Mouse (Mus musculus) erythroid progenitor cell, adult 5-6 weeks (primary cell): ENCODE results near the gene Zfand3. TPM values are rescaled to one million over a fixed set of nuclear protein-coding genes. Genes with fewer than 3 reads are reported as not detected.

Experiments
- ATAC-seq: replicated peaks from 2 replicates; pipeline ENCODE4 v1.8.0; 2016; ENCODE audit warnings: moderate number of reproducible peaks, mild to moderate bottlenecking, moderate TSS enrichment, inconsistent platforms; ENCODE audit not compliant: poor library complexity, low FRiP score, severe bottlenecking
- total RNA-seq, 2 experiments: library from RNA; stranded (forward) in 1 of 2; stranded (reverse) in 1 of 2; fragments of 150-400 nt in 1 of 2; fragments of 186-747, 209-891 nt in 1 of 2; gene quantifications; 2 replicates each; pipeline versions ENCODE4 v1.2.3 to v1.2.4; 2015 to 2017; ENCODE audit warnings: low replicate concordance in 2 of 2

Gene Zfand3
- total RNA-seq, 2 experiments from 2014 or later, result 10.5 to 10.9 TPM

- no peak for ATAC-seq
These were observed 131.4 kb downstream of the Zfand3 start for GRCm38 (mm10) chr17:30135890-30136289.

- no peak for ATAC-seq
These were observed 132.2 kb downstream of the Zfand3 start for GRCm38 (mm10) chr17:30136684-30137083.

DNA sequence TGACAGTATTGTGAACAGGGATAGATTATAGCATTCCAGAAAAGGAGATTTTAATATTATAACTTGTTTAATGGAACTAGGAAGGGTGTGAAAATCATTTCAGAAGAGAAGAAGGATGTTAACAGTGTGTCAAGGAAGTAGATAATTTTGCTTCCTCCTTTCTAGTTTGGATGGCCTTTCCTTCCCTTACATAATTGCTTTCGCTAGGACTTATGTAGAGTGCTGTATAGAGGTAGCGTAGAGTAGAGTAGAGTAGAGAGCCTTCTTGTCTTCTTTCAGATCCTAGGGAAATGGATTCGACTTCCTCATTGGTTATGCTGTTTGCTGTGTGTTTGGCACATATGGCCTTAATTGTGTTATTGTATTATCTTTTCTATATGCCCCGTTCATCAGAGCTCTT lies 132.6 kb downstream of the Zfand3 start:
- no peak for ATAC-seq

DNA sequence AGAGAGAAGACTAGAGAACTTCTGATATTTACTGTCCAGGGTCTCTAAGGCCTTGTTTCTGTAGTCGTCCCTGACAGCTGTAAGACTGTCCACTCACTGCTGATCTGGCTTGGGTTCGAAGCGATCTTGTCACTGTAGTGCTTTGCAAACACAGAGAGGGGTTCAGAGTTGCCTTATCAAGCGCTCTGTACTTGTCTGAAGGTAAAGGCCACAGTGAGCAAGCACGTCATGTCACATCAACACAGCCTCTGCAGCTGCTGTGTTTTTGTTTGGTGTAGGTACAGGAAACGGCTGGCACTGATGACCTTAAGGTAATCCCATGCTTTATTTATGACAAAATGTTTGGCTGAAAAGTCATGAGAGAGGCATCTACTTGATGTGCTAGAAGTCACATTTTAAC lies 139.6 kb downstream of the Zfand3 start:
- no peak for ATAC-seq

DNA sequence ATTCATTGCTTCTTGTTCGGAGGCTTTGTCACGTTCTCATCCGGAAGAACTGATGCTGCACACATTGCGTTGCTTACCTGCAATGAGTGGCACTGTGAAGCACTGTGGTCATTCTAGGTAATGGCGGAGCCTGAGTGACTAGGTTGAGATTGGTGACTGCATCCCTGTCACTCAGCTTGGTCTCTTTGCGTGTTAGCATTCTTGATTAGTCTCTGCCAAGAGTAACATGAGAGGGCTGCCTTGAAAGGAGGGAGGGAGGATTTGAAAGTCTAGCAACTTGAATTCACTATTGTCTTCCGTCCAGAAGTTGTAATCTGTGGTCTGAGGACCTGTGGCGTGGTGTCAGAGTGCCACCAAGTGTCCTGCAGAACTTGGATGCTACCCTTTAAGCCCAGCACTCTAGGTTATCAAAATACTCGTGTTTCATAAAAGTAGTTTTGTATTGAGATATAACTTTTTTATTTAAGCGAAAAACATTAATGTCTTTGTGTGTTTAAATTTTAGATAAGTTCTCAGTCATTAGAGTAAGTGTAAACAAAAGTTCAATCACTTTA lies 141.1 kb downstream of the Zfand3 start:
- ATAC-seq, result no peak

GRCm38 (mm10) chr17:30146555-30146954 lies 142.0 kb downstream of the Zfand3 start:
- no peak for ATAC-seq

DNA sequence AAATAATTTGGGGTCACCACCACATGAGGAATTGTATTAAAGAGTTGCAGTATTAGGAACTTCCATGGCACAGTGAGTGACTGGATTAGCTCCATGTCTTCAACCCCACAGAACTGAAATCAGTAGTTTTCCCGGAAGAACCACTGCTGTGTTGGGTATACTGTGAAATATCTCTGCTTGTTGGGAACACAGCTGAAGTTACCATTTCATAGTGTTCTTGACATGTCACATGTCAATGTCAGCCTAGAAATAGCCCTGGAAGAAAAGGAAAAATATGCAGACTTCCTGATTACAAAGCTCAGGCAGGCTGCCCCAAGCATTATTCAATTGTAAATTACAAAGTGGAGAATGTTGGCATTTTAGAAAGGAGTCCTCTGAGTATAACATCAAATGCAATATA lies 143.4 kb downstream of the Zfand3 start:
- no peak for ATAC-seq

- no peak for ATAC-seq
These were observed 143.8 kb downstream of the Zfand3 start for GRCm38 (mm10) chr17:30148320-30148719.

DNA sequence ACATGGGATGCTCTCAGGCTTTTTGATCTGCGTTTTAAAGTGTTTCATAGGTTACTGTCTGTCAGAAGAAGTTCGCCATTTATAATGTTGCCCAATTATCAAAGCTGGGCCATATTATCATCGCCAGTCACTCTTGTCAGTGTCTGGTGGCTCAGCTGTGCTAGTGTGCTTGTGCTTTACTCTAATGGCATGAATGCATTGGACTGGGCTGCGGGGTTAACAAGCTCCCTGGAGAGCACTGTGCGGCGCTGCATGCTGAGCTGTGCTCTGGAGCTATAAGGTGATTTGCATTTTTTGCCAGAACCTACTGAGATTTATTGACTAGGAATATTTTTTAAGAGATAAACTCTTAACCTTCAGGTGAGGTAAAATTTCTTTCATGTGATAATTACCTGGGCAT lies 145.4 kb downstream of the Zfand3 start:
- ATAC-seq, result no peak

GRCm38 (mm10) chr17:30154144-30154543 lies 149.6 kb downstream of the Zfand3 start:
- ATAC-seq, result no peak

- no peak for ATAC-seq
These were observed 150.3 kb downstream of the Zfand3 start for GRCm38 (mm10) chr17:30154861-30155260.

DNA sequence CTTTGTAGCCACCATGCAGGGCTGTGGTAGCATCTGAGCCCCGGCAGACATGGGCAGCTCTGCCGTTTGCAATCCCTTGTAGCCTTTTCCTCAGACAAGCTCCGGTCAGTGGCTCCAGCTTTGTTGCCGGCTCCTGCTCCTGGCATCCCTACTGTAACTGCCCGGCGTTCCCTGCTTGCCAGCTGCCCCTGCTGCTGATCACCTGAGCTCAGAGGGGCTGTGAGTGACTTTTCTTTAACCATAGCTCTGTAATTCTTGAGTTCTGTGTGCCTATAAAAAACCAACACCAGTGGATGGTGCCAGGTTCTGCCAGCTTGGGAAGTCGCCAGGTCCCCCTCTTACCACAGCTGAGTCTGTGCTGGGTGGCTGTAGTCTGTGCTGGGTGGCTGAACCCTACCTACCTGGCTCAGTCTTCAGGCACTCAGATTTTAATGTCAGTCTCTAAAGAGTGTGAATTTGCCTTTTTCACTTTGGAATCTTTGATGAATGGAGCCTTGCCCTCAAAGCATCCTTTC lies 150.9 kb downstream of the Zfand3 start:
- ATAC-seq, result no peak

DNA sequence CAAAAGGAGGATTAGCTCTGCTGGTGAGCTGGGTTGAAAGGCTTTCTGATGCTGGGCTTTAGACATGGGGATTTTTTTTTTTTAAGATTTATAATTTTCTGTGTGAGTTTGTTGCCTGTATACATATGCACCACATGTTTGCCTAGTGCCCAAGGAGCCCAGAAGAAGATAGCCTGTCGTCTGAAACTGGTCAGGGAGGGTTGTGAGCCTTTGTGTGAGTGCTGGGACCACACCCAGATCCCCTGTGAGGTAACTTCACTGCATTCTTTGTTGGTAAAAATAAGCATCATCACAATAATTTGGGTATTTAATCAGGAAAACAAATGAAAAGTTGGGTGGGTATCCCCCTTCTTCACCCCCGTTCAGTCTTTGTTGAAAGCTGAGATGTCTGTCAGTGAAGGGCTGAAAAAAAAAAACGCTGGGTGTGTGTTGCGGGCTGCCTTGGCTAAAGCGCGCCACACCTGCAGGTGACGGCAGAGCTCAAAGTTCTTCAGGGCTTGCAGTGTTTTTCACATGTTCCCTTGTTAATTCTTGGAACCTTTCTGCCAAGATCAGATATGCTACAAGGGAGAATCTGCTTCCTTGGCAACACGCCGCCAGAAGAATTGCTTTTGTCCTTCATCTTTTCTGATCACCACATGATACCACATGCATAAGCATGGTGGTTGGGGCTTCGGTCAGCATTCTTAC lies 154.0 kb downstream of the Zfand3 start:
- no peak for ATAC-seq

GRCm38 (mm10) chr17:30159341-30159740 lies 154.8 kb downstream of the Zfand3 start:
- ATAC-seq, result no peak

- ATAC-seq, result no peak
These were observed 156.4 kb downstream of the Zfand3 start for GRCm38 (mm10) chr17:30160823-30161432.

DNA sequence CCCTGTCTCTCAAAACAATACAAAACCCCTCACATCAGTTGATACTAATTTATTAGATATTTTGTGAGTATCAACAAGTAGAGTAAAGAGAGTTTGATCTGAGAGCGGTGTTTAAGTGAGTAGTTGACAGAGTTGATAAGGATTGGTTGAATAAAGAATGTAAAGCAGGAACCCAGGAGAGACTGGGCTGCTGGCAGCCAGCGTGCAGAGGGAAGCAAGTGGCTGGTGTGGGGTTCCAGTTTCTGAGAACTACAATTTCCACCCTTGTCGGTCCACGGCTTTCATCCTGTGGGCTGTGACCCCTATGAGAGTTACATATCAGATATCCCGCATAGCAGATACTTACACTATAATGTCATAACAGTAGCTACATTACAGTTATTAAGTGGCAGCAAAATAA lies 158.4 kb downstream of the Zfand3 start:
- ATAC-seq, result no peak

DNA sequence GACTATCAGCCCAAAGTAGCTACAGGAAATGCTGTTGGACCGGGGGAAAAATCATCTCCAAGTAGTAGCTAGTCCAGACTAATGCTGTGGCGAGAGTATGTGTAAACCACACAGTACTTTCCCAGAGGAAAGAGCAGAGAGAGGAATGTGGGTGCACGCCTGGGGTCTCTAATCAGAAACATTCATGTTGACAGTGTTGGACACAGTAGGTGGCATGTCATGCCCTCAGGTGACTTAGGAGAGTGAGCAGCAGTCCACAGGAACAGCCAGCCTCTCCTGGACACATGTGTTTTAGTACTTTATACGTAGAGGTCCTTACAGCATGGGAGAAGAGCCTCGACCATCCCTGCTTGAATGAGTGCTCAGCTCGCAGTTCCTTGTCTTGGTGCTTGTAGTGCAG lies 159.3 kb downstream of the Zfand3 start:
- no peak for ATAC-seq

DNA sequence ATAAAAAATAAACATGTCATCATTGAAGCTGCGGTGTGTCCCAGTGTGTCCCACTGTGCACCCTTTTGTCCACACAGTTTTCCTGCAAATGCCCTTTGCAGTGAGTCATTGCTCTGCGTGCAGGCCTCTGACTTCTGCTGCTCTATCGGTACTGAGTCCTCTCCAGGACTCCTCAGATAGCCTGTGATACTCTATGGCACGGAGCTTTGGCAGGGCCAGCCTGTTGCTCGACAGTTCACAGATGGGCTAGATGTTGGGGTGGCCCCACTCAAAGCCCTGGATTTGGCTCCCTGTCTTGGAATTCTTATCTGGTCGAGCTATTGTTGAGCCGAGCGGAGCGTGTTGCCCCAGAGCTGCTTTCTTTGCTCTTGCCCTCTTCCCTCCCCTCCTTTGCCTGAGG lies 160.3 kb downstream of the Zfand3 start:
- ATAC-seq, result no peak

DNA sequence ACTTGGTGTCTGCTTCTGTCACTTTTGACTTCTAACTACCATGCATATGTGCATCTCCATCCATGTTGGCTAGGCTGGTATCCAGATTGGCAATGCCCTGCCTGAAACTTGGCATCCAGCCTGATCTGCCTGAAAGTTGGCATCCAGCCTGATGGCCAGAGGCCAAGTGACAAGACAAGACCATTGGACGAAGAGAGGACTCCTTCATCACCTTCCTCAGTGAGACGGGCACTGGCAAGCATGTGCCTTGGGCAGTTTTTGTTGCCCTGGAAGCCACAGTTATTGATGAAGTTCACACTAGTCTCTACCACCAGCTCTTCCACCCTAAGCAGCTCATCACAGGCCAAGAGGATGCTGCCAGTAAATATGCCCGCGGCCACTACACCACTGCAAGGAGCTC lies 172.9 kb downstream of the Zfand3 start:
- no peak for ATAC-seq

DNA sequence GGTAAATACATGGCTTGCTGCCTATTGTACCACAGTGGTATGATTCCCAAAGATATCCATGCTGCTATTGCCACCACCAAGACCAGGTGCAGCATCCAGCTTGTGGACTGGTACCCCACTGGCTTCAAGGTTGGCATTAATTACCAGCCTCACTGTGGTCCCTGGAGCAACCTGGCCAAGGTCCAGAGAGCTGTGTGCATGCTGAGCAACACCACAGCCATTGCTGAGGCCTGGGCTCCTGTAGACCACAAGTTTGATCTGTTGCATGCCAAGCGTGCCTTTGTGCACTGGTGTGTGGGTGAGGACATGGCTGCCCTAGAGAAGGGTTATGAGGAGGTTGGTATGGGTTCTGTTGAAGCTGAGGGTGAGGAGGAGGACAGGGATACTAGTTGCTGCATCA lies 173.9 kb downstream of the Zfand3 start:
- no peak for ATAC-seq

GRCm38 (mm10) chr17:30180197-30180596 lies 175.7 kb downstream of the Zfand3 start:
- ATAC-seq, result no peak
